Mouse (Mus musculus) forebrain, embryonic 13.5 days (tissue): ENCODE data around the gene Tmc8. TPM values are rescaled to one million over a fixed set of nuclear protein-coding genes. Genes with fewer than 3 reads are reported as not detected.

ENCODE experiments used
- ATAC-seq: fragments of 200-750 bp; cut with Nextera tagmentation; 2 replicates; pipeline ENCODE4 v1.8.0; 2017
- H3K27ac ChIP-seq: fragments of 300-500 bp; sonication (generic); 2 replicates; pipeline ENCODE4 v1.5.1; 2015; ENCODE audit warnings: inconsistent platforms, mild to moderate bottlenecking, moderate library complexity
- H3K27me3 ChIP-seq: fragments of 300-500 bp; sonication (generic); 2 replicates; pipeline ENCODE4 v1.6.1; 2015; ENCODE audit warnings: mild to moderate bottlenecking, inconsistent platforms
- H3K36me3 ChIP-seq: fragments of 300-500 bp; sonication (generic); 2 replicates; pipeline ENCODE4 v1.6.1; 2015; ENCODE audit warnings: mild to moderate bottlenecking, inconsistent platforms; ENCODE audit not compliant: poor library complexity, severe bottlenecking
- H3K4me1 ChIP-seq: fragments of 300-500 bp; sonication (generic); 2 replicates; pipeline ENCODE4 v1.6.1; 2015; ENCODE audit warnings: inconsistent platforms
- H3K4me2 ChIP-seq: fragments of 300-500 bp; sonication (generic); 2 replicates; pipeline ENCODE4 v1.6.1; 2015; ENCODE audit warnings: inconsistent platforms, mild to moderate bottlenecking, moderate library complexity
- H3K4me3 ChIP-seq: fragments of 300-500 bp; sonication (generic); 2 replicates; pipeline ENCODE4 v1.5.1; 2015; ENCODE audit warnings: mild to moderate bottlenecking, inconsistent platforms
- H3K9ac ChIP-seq: fragments of 300-500 bp; sonication (generic); 2 replicates; pipeline ENCODE4 v1.6.1; 2015; ENCODE audit warnings: mild to moderate bottlenecking, inconsistent platforms
- H3K9me3 ChIP-seq: fragments of 300-500 bp; sonication (generic); replicated peaks from 2 replicates; pipeline ENCODE4 v1.6.1; 2016; ENCODE audit warnings: inconsistent platforms
- WGBS: fragments of 180-500 bp; shearing (Covaris S2); methylation state at CpG from one replicate; pipeline ENCODE4 v1.1.7; 2015; 5-methylcytosine and 5-hydroxymethylcytosine counted together
- polyA plus RNA-seq: library from polyadenylated mRNA; unstranded; fragments of >200 nt; fragmentation: Nextera tagmentation; extraction: Ambion mirVana; gene quantifications from 2 replicates; pipeline ENCODE4 v1.2.1, GENCODE M21; 2015

Tmc8 gene
- polyA plus RNA-seq, 1 experiment from 2014 or later: 0.45 TPM

DNA sequence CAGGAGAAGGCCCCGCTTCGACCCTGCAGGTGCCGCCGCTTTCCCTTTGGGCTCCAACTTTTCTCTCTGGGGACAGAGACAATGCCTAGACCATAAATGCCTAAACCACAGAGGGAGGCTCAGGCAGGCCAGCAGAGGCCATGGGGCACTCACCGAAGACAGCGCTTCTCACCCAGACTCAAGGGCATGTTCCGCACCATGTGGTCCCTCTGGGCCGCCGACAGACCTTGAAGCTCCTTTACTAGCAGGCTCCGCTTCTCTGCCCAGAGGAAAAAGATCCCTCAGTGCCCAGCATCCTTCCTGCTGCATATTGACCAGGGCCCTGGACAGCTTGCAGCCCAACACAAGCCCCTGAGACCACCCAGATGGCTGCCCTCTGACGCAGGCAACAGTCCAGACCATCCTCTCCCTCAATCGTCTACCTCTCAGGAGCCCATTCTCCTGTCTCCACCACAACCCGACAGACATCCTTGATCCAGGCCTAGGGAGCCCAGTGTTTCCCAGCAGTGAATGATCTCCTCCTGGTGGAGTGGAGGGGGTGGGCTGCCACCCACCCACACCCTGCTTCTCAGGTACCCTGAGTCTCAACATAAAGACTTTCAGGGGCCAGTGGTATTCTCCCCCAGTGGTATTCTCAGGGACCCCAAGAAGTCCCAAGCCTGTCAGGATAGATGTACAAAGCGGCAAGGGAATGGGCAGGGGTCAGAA lies 5.6 kb upstream of the Tmc8 start:
- ATAC-seq: no peak
- H3K4me2 ChIP-seq: no peak overlapping the region
- no peaks in the 10 kb centered on the region for H3K9me3 ChIP-seq
- H3K36me3 ChIP-seq: no peaks in the 10 kb centered on the region
- H3K4me1 ChIP-seq: peaks cover 19% of the 10 kb centered on the region
- H3K4me3 ChIP-seq: no peak overlapping the region
- peaks cover 28% of the 10 kb centered on the region for H3K27me3 ChIP-seq
- WGBS: 90% methylated on average over 14 of the region's 14 CpGs
- H3K9ac ChIP-seq: no peak overlapping the region
- no peak overlapping the region for H3K27ac ChIP-seq

DNA sequence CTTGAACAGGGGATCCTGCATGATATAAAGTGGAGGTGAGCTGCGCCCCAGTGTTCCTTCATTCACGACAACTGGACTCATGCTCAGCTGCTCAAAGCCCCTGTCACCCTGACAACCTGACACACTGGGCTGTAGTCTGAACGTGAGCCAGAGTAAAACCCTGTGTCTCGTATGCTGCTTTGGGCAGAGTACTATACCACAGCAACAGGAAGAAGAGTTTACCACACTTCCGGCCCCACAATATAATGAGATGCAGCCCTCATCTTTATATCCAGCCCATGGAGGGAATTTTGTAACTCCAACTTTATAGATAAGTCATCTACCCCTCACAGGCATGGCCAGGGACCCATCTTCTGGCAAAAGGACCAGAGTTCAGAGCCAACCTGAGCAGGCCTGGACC lies 4.8 kb upstream of the Tmc8 start:
- no peaks in the 10 kb centered on the region for H3K36me3 ChIP-seq
- 88% methylated on average over 5 of the region's 5 CpGs for WGBS

DNA sequence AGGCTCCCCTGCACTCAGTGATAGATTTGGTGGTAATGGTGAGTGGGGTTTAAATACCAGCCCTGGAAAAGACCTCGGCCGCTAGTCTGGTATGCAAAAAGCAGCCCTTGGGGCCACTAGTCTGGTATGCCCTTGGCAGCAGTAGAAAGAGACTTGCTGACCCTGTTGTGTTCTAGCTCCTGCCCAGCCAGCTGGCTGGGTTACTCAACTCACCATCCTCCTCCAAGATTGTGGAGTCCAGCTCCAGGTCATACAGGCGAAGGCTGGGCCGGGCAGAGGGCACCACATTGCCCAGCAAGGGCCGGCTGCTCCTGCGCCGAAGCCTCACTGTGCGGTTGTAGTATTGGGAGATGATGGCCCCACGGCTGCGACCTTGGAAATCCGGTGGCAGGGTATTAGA lies 3.8 kb upstream of the Tmc8 start:
- peaks cover 46% of the 10 kb centered on the region for H3K27me3 ChIP-seq
- no peaks in the 10 kb centered on the region for H3K36me3 ChIP-seq
- WGBS: 93% methylated on average over 11 of the region's 11 CpGs
- H3K27ac ChIP-seq: no peak overlapping the region
- no peak overlapping the region for H3K4me2 ChIP-seq
- H3K4me3 ChIP-seq: no peak overlapping the region
- H3K9me3 ChIP-seq: no peaks in the 10 kb centered on the region
- peaks cover 21% of the 10 kb centered on the region for H3K4me1 ChIP-seq
- ATAC-seq: no peak
- no peak overlapping the region for H3K9ac ChIP-seq

More for the DNA sequence above, 4.8 kb upstream of the Tmc8 start:
- ATAC-seq: no peak
- peaks cover 19% of the 10 kb centered on the region for H3K4me1 ChIP-seq
- H3K4me3 ChIP-seq: no peak overlapping the region
- H3K4me2 ChIP-seq: no peak overlapping the region
- no peak overlapping the region for H3K9ac ChIP-seq
- H3K27me3 ChIP-seq: peaks cover 37% of the 10 kb centered on the region
- H3K9me3 ChIP-seq: no peaks in the 10 kb centered on the region
- H3K27ac ChIP-seq: no peak overlapping the region

DNA sequence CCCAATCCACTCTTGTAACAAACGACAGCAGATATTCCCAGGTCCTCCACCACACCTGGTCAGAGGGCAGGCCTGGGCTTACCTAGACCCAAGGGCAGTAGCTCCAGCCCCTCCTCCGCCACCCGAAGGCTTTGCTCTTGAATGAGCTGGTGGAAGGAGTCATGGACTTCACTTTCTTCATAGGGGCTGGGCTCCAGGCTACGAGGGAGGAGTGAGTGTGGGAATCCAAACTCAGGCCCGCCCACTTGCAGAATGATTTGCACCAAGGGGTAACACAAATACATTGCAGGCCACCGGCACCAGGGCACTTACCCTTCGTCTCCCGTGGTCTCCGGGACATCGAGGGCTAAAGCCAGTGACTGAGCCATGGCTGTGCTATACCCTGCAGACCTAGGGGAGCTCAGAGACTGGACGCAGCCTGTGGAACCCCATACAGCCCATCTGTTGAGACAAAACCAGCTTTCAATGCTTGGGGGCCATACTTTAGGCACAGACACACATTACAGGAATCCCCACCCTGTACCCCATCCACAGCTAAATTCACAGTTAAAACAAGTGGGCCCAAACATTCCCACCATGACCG lies 2.9 kb upstream of the Tmc8 start:
- peak overlapping the region; percentile 55; the same call in 1 of the 2 replicates for H3K4me2 ChIP-seq
- no peak overlapping the region for H3K27ac ChIP-seq
- H3K9ac ChIP-seq: no peak overlapping the region
- no peaks in the 10 kb centered on the region for H3K9me3 ChIP-seq
- WGBS: 78% methylated on average over 12 of the region's 12 CpGs
- no peak overlapping the region for H3K4me3 ChIP-seq
- no peak for ATAC-seq
- peaks cover 53% of the 10 kb centered on the region for H3K27me3 ChIP-seq
- H3K4me1 ChIP-seq: peaks cover 27% of the 10 kb centered on the region
- H3K36me3 ChIP-seq: no peaks in the 10 kb centered on the region

DNA sequence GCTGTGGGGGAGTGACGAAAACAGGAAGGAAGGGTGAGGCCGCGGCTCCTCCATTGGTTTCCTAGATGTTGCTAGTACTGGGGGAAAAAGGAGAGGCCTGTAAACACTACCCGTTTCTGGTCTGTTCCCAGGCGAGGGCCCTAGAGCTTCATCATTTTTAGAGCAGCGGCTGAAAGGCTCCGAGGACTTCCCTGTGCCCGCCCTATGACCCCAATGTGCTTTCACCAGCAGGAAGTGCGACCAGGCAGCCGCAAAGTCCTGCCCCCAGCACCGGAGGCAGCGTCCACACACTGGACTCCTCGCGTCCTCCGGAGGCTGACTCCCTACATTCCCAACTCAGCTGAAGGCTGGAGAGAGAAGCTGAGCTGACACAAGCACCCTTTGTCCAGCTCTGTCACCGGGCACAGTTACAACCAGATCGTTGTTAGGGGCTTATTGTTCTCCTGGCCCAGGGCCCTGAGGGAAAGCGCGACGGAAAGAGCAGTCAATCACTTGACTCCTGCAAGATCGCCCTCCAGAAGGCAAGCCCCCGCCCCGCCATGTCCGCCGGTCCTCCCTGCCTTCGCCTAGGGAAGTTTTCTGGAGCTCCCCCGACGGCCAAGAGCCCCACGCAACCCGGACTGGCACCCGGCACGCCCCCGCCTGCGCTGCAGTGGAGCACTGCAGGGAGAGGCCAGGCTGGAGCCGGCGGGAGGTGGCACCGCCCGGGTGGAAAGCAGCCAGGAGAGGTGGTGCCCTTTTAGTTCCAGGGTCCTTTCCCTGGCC lies 2.3 kb upstream of the Tmc8 start:
- Histone ChIP-seq H3K4me3 (peak overlapping the region; percentile 24), H3K9me3 (no peaks in the 10 kb centered on the region), H3K27me3 (peaks cover 60% of the 10 kb centered on the region), H3K27ac (no peak overlapping the region; the same call in 1 of the 2 replicates), H3K4me1 (peaks cover 27% of the 10 kb centered on the region), H3K4me2 (peak overlapping the region; percentile 55), H3K9ac (peak overlapping the region; percentile 6), H3K36me3 (no peaks in the 10 kb centered on the region)
- ATAC-seq: peak; percentile 33; the same call in 1 of the 2 replicates
- WGBS: 5% methylated on average over 38 of the region's 38 CpGs

DNA sequence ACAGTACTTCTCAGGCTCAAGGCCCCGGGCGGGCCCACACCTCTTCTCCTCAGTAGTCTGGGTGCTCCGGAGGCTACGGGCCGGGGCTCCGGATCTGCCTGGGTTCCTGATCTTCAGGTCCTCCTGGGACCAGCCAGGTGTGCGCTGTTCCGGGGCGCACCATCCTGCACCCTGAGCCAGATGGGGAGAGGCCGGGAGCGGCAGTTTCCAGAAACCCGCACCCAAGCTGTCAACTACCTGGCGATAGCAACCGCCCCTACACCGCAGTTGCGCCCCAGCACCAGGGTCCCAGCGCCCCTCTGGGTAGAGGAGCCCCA lies 1.7 kb upstream of the Tmc8 start:
- peaks cover 64% of the 10 kb centered on the region for H3K27me3 ChIP-seq
- ATAC-seq: no peak
- peaks cover 27% of the 10 kb centered on the region for H3K4me1 ChIP-seq
- peak overlapping the region; percentile 6 for H3K9ac ChIP-seq
- WGBS: 3% methylated on average over 17 of the region's 17 CpGs
- no peak overlapping the region; the same call in 1 of the 2 replicates for H3K27ac ChIP-seq
- H3K9me3 ChIP-seq: no peaks in the 10 kb centered on the region
- peak overlapping the region; percentile 55 for H3K4me2 ChIP-seq
- no peaks in the 10 kb centered on the region for H3K36me3 ChIP-seq
- peak overlapping the region; percentile 24 for H3K4me3 ChIP-seq

DNA sequence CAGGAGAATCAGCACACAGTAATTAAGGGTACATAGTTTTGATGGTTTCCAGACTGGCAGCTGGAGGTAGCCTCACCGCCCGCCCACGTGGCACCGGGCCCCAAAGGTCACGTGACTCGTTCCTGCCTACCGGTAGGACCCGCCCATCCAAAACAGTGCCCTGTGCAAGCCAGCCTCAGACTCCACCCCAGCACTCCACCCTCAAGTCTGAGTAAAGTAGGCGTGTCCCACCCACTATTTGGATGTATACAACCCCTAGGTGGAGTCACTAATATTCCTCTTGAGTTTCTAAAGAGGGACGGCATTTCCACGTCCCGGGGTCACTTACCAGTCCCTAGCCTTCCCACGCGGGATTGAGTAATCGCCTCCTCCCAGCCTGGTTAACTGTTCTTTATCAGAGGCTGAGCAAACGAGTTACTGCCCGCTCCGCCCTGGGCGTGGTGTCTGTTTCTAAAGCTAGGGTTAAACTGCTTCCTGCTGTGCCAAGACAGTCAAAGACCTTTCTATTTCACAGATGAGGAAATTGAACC lies 1.2 kb upstream of the Tmc8 start:
- Histone ChIP-seq H3K27ac (no peak overlapping the region), H3K36me3 (no peaks in the 10 kb centered on the region), H3K9ac (no peak overlapping the region), H3K9me3 (no peaks in the 10 kb centered on the region), H3K4me1 (peaks cover 27% of the 10 kb centered on the region), H3K4me2 (peak overlapping the region; percentile 55), H3K4me3 (peak overlapping the region; percentile 24), H3K27me3 (peaks cover 64% of the 10 kb centered on the region)
- 1% methylated on average over 19 of the region's 19 CpGs for WGBS
- ATAC-seq: no peak

DNA sequence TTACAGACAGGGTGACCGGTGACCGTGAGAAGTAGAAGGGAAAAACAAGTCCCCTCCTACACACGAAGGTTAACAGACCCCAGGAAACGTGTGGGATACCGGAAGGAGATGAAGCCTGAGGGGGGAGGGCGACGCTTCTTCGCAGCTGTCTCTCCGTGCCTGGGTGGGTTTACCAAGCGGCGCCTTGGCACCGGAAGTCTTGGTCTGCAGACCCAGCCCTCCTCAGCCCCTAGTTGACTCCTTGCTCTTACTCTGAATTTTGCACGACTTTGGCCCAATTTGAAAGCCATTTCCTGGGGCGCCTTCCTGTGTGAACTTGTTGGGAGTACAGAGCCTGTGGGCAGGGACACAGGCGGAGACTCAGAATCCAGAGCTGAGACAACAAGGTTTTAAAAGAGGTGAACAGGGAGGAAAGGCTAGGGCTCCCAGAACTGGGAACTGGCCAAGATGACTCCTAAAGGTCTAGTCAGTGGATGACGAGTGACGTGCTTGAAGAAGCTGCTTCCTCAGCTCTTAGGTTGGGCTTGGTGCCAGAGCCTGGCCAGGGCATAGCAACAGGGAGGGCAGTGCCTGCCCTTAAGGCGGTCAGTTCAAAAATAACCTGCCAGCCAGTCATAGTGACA lies 566 bp upstream of the Tmc8 start:
- Histone ChIP-seq H3K4me2 (peak overlapping the region; percentile 55), H3K36me3 (no peaks in the 10 kb centered on the region), H3K4me1 (peaks cover 27% of the 10 kb centered on the region), H3K9me3 (no peaks in the 10 kb centered on the region), H3K27me3 (peaks cover 64% of the 10 kb centered on the region), H3K4me3 (no peak overlapping the region), H3K9ac (no peak overlapping the region), H3K27ac (no peak overlapping the region)
- no peak for ATAC-seq
- WGBS: 23% methylated on average over 18 of the region's 18 CpGs

DNA sequence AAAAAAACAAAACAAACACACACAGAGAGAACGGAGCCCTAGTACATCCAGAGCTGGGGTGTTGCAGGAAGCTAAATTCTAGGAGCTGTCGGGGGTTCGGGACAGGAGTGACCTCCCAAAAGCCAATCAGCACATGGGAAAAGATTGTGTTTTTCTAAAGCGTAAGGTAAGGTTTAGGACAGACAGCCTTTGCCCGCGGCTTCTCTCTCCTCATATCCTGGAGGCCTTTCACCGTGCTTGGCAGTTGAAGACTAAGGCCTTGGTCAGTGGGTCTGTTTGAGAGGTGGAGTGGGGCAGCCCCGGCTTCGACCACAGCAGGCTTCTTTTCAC lies 794 bp downstream of the Tmc8 start:
- WGBS: 50% methylated on average over 9 of the region's 9 CpGs

DNA sequence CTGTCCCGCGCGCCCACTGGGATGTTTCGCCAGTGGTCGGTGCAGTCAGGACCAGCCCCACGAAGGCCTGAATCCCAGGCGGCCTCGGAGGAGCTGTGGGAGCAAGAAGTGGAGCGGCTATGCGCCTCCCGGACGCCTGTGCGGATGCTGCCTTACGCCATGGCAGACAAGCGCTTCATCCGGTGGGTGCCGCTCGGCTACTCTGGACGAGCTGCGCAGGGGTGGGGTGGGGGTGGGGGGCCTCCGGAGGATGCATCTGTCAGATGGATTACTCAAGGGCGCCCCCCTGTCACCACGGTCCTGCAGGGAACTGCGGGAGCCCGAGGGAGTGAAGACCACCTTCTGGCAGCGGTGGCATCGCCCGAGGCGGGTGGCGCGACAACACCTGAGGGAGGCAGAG lies 1.2 kb downstream of the Tmc8 start:
- Histone ChIP-seq H3K9me3 (no peaks in the 10 kb centered on the region), H3K4me3 (peak overlapping the region; percentile 30), H3K27me3 (peaks cover 64% of the 10 kb centered on the region), H3K27ac (no peak overlapping the region), H3K4me1 (peaks cover 27% of the 10 kb centered on the region), H3K9ac (peak overlapping the region; percentile 45), H3K36me3 (no peaks in the 10 kb centered on the region), H3K4me2 (peak overlapping the region; percentile 60)
- ATAC-seq: peak; percentile 44
- 4% methylated on average over 31 of the region's 31 CpGs for WGBS

More for the DNA sequence above, 794 bp downstream of the Tmc8 start:
- Histone ChIP-seq H3K27ac (no peak overlapping the region), H3K9me3 (no peaks in the 10 kb centered on the region), H3K4me2 (peak overlapping the region; percentile 60), H3K4me3 (peak overlapping the region; percentile 30), H3K36me3 (no peaks in the 10 kb centered on the region), H3K9ac (peak overlapping the region; percentile 45), H3K27me3 (peaks cover 64% of the 10 kb centered on the region), H3K4me1 (peaks cover 27% of the 10 kb centered on the region)
- ATAC-seq: no peak

DNA sequence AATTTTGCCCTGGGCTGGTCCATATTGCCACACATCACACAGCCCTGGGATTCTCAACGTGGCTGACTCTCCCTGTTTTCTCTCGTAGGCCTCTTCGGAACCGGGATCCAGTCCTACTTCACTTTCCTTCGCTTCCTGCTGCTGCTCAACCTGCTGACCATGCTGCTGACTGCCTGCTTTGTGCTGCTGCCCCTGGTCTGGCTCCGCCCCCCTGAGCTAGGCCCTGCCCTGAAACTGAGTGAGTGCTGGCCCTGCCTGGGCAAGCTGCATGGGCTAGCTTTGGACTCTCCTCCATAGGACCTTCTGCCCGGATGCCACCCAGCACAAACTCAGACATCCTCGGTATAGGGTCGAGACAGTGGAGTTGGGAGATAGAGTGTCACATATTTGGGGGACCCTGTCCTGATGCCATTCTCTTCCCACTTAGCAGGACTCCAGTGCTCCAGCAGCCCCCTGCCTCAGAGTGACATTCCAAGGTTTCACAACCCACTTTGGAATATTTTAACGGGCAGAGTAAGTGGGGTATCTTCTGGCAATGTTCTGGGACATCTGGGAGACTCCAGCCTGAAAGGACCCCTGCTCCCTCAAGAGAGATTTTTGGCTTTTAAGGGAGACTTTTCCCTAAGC lies 1.9 kb downstream of the Tmc8 start:
- H3K4me1 ChIP-seq: peaks cover 27% of the 10 kb centered on the region
- peak overlapping the region; percentile 60 for H3K4me2 ChIP-seq
- peaks cover 59% of the 10 kb centered on the region for H3K27me3 ChIP-seq
- H3K36me3 ChIP-seq: no peaks in the 10 kb centered on the region
- H3K9me3 ChIP-seq: no peaks in the 10 kb centered on the region
- 37% methylated on average over 10 of the region's 10 CpGs for WGBS
- ATAC-seq: peak; percentile 13; the same call in 1 of the 2 replicates
- H3K27ac ChIP-seq: no peak overlapping the region
- H3K4me3 ChIP-seq: peak overlapping the region; percentile 30
- H3K9ac ChIP-seq: no peak overlapping the region
